Mouse (Mus musculus): Measurements from ENCODE around the gene Zcchc10. TPM values are rescaled to one million over a fixed set of nuclear protein-coding genes. Genes with fewer than 3 reads are reported as not detected.

Zcchc10 gene
- total RNA-seq, 1 experiment: 12.9 TPM

DNA sequence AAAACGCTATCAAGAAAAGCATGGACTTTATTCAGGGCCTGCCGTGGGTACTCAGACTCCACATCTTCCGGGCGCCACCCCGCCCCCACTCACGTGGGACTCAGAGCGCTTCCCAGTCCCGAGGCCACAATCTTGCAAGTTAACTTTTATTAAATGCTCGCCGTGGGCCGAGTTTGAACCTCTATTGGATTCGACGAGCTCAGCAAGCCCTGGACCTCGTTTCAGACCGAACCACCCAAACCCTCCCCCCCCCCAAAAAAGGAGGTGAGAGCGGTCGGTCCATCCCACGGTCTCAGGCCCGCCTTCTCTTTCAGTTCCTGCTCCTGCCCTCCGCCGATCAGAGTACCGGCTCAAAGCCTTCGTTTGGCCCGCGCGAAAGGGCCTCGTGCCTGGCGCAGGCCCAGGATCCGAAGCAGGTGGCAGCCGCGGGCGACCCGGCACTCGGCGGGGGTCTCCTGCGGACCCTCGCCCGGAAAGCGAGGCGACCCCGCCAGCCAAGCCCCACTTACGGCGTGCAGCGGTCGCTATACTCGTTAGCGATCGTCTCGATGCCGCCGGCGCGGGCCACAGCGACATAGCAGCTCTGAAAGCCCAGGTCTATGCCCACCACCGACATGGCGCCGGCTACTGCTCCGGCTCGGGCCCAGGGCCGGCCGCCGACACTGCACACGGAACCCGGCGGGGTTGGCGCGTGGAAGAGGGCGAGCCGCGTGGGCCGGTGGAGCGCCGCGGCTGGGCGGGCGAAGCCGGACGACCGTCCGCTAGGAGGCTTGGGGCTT, 24.7 kb upstream of the Zcchc10 start:
- TF ChIP-seq MAFK (IDR thresholded peaks at IDR 0.05; ENCODE audit: insufficient read depth, low read depth, low read length) (no peak), ZNF384 (IDR thresholded peaks at IDR 0.05; ENCODE audit: low read depth, low read length) (no peak), HCFC1 (IDR thresholded peaks at IDR 0.05; ENCODE audit: borderline replicate concordance, insufficient read depth, low read length) (no peak; the same call in 1 of the 2 replicates), ZC3H11A (IDR thresholded peaks at IDR 0.05; ENCODE audit: borderline replicate concordance, low read depth, low read length) (no peak), CHD2 (IDR thresholded peaks at IDR 0.05; ENCODE audit: low read depth, low read length) (no peak)
- Histone ChIP-seq H3K36me3 (ENCODE audit: control insufficient read depth, insufficient read depth, low read length, poor library complexity, severe bottlenecking) (peaks cover 12% of the 10 kb centered on the region), H3K4me1 (ENCODE audit: control insufficient read depth in 2 of 2, insufficient read depth in 2 of 2, low read length in 2 of 2, poor library complexity in 1 of 2) (peaks cover 4% of the 10 kb centered on the region in 2 experiments; a peak in 2 of 4 replicates), H3K4me3 (ENCODE audit: insufficient read depth in 1 of 2, low read depth in 1 of 2, low read length in 2 of 2, poor library complexity in 1 of 2, severe bottlenecking in 1 of 2) (peak overlapping the region; percentile 85 to 90), H3K9ac (ENCODE audit: insufficient read depth, low read depth, low read length, poor library complexity, severe bottlenecking) (peak overlapping the region; percentile 97), H3K27ac (ENCODE audit: insufficient read depth, low read depth, low read length, poor library complexity, severe bottlenecking) (peak overlapping the region; percentile 91), H3K9me3 (ENCODE audit: control insufficient read depth, insufficient read depth, low read depth, low read length) (no peaks in the 10 kb centered on the region)
- DNase-seq (ENCODE audit: low read depth, low spot score): no peak
- in situ Hi-C loops (cut with MboI; ENCODE audit: low sequenced_read_pairs in 2 of 2, unreplicated experiment in 2 of 2): loop anchor here in 1 of 2 experiments (5.0 kb wide), 1 partner anchor 37 kb away; no protein-coding TSS in a partner anchor

DNA sequence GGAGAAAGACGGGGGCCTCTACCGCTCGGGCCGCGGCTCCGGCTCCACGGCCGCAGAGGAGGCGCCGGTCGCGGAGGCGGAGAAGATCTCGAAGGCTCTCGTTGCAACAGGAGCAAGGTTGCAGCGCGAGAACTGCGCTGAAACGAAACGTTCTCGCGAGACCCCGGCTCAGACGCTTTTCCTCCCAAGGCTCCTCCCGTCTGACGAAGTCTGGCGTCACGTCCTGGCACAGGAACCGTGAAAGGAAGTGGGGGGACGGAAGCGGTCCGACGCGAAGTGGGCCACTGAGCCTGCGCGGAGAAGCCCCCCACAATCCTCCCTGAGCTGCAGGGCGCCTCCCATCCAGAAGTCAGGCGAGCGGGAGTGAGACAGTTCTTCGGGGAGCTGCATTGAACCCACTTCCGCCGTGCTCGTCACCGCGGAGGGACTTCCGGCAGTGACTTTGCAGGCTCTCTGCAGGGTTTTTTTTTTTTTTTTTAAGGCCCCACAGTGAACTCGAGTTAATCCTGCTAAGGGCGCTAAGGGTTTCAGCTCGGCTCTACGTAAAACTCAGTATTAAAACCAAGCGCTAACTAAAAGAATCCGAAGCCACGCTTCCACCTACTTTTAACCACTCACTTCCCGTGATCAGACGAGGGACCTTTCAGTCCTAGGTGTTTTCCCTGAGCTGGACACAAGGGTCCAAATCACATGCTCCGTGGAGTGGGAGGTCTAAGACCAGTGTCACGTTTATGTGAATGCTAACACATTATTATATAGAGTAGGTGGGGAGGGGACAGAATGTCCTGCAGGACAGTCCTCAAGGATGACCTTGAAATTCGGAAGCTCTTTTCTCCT, 23.9 kb upstream of the Zcchc10 start, which contains the start of gene Hspa4:
Gene Hspa4 (minus strand): TSS at position 128 of the 837 bp plus-strand sequence.
- peak within 1 kb of the TSS; percentile 97 for H3K9ac ChIP-seq (ENCODE audit: insufficient read depth, low read depth, low read length, poor library complexity, severe bottlenecking)
- peaks cover 4% of the 10 kb centered on the region in 2 experiments; a peak in 2 of 4 replicates for H3K4me1 ChIP-seq (ENCODE audit: control insufficient read depth in 2 of 2, insufficient read depth in 2 of 2, low read length in 2 of 2, poor library complexity in 1 of 2)
- H3K9me3 ChIP-seq (ENCODE audit: control insufficient read depth, insufficient read depth, low read depth, low read length): no peaks in the 10 kb centered on the region
- DNase-seq (ENCODE audit: low read depth, low spot score): peak; percentile 97
- peak within 1 kb of the TSS; percentile 85 to 90 for H3K4me3 ChIP-seq (ENCODE audit: insufficient read depth in 1 of 2, low read depth in 1 of 2, low read length in 2 of 2, poor library complexity in 1 of 2, severe bottlenecking in 1 of 2)
- peak; percentile 65; the same call in 1 of the 2 replicates for TF ChIP-seq MAFK (IDR thresholded peaks at IDR 0.05; ENCODE audit: insufficient read depth, low read depth, low read length)
- TF ChIP-seq CHD2 (IDR thresholded peaks at IDR 0.05; ENCODE audit: low read depth, low read length): peak; percentile 100
- TF ChIP-seq HCFC1 (IDR thresholded peaks at IDR 0.05; ENCODE audit: borderline replicate concordance, insufficient read depth, low read length): no peak; the same call in none of the 2 replicates
- TF ChIP-seq ZNF384 (IDR thresholded peaks at IDR 0.05; ENCODE audit: low read depth, low read length): peak; percentile 98
- in situ Hi-C loops (cut with MboI; ENCODE audit: low sequenced_read_pairs in 2 of 2, unreplicated experiment in 2 of 2): no loop called here
- peaks cover 12% of the 10 kb centered on the region for H3K36me3 ChIP-seq (ENCODE audit: control insufficient read depth, insufficient read depth, low read length, poor library complexity, severe bottlenecking)
- peak within 1 kb of the TSS; percentile 91 for H3K27ac ChIP-seq (ENCODE audit: insufficient read depth, low read depth, low read length, poor library complexity, severe bottlenecking)

- TF ChIP-seq MAFK (IDR thresholded peaks at IDR 0.05; ENCODE audit: insufficient read depth, low read depth, low read length): no peak
- TF ChIP-seq ZC3H11A (IDR thresholded peaks at IDR 0.05; ENCODE audit: borderline replicate concordance, low read depth, low read length): no peak
- no peak for TF ChIP-seq CHD2 (IDR thresholded peaks at IDR 0.05; ENCODE audit: low read depth, low read length)
- no peak for TF ChIP-seq ZNF384 (IDR thresholded peaks at IDR 0.05; ENCODE audit: low read depth, low read length)
- no peak for TF ChIP-seq HCFC1 (IDR thresholded peaks at IDR 0.05; ENCODE audit: borderline replicate concordance, insufficient read depth, low read length)
- H3K9ac ChIP-seq (ENCODE audit: insufficient read depth, low read depth, low read length, poor library complexity, severe bottlenecking): peak overlapping the region; percentile 82
- H3K36me3 ChIP-seq (ENCODE audit: control insufficient read depth, insufficient read depth, low read length, poor library complexity, severe bottlenecking): peaks cover 12% of the 10 kb centered on the region
- H3K4me3 ChIP-seq (ENCODE audit: insufficient read depth in 1 of 2, low read depth in 1 of 2, low read length in 2 of 2, poor library complexity in 1 of 2, severe bottlenecking in 1 of 2): peak overlapping the region; percentile 58 to 90
- peak overlapping the region; percentile 89 for H3K27ac ChIP-seq (ENCODE audit: insufficient read depth, low read depth, low read length, poor library complexity, severe bottlenecking)
- no peak for DNase-seq (ENCODE audit: low read depth, low spot score)
- peaks cover 4% of the 10 kb centered on the region in 2 experiments; a peak in 2 of 4 replicates for H3K4me1 ChIP-seq (ENCODE audit: control insufficient read depth in 2 of 2, insufficient read depth in 2 of 2, low read length in 2 of 2, poor library complexity in 1 of 2)
- H3K9me3 ChIP-seq (ENCODE audit: control insufficient read depth, insufficient read depth, low read depth, low read length): no peaks in the 10 kb centered on the region
- in situ Hi-C loops (cut with MboI; ENCODE audit: low sequenced_read_pairs in 2 of 2, unreplicated experiment in 2 of 2): no loop called here
Observed at GRCm38 (mm10) chr11:53301167-53301515, 23.3 kb upstream of the Zcchc10 start.

DNA sequence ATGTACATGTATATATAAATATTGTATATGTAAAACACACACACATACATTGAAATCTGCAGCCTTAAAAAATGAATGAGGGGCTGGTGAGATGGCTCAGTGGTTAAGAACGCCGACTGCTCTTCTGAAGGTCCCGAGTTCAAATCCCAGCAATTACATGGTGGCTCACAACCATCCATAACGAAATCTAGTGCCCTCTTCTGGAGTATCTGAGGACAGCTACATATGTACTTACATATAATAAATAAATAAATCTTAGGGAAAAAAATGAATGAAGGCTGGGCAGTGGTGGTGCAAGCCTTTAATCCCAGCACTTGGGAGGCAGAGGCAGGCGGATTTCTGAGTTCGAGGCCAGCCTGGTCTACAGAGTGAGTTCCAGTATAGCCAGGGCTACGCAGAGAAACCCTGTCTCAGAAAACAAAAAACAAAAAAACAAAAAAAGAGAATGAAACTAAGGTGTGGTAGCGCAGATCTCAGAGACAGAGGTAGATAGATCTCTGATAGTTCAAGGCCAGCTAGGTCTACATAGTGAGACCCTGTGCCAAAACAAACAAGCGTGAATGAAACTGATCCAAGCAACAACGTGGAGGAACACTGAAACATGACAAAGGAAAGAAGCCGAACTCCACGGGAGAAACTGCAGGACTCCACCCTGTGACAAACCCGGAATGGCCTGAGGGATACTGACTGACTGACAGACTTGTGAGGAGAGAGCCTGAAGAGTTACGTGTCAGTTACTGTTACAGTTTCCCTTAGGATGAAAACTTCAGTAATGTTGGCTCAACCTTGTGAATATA, 20.2 kb upstream of the Zcchc10 start:
- in situ Hi-C loops (cut with MboI; ENCODE audit: low sequenced_read_pairs in 2 of 2, unreplicated experiment in 2 of 2): no loop called here
- no peaks in the 10 kb centered on the region for H3K9me3 ChIP-seq (ENCODE audit: control insufficient read depth, insufficient read depth, low read depth, low read length)
- TF ChIP-seq ZC3H11A (IDR thresholded peaks at IDR 0.05; ENCODE audit: borderline replicate concordance, low read depth, low read length): no peak
- TF ChIP-seq CHD2 (IDR thresholded peaks at IDR 0.05; ENCODE audit: low read depth, low read length): no peak
- TF ChIP-seq HCFC1 (IDR thresholded peaks at IDR 0.05; ENCODE audit: borderline replicate concordance, insufficient read depth, low read length): no peak
- no peak for TF ChIP-seq ZNF384 (IDR thresholded peaks at IDR 0.05; ENCODE audit: low read depth, low read length)
- no peak for TF ChIP-seq MAFK (IDR thresholded peaks at IDR 0.05; ENCODE audit: insufficient read depth, low read depth, low read length)
- DNase-seq (ENCODE audit: low read depth, low spot score): no peak
- H3K27ac ChIP-seq (ENCODE audit: insufficient read depth, low read depth, low read length, poor library complexity, severe bottlenecking): peak overlapping the region; percentile 7; the same call in 1 of the 2 replicates
- H3K4me3 ChIP-seq (ENCODE audit: insufficient read depth in 1 of 2, low read depth in 1 of 2, low read length in 2 of 2, poor library complexity in 1 of 2, severe bottlenecking in 1 of 2): no peak overlapping the region
- H3K9ac ChIP-seq (ENCODE audit: insufficient read depth, low read depth, low read length, poor library complexity, severe bottlenecking): no peak overlapping the region
- H3K36me3 ChIP-seq (ENCODE audit: control insufficient read depth, insufficient read depth, low read length, poor library complexity, severe bottlenecking): no peaks in the 10 kb centered on the region
- peaks cover 2% of the 10 kb centered on the region in 2 experiments; a peak in 1 of 4 replicates for H3K4me1 ChIP-seq (ENCODE audit: control insufficient read depth in 2 of 2, insufficient read depth in 2 of 2, low read length in 2 of 2, poor library complexity in 1 of 2)

Measured in ES-E14 (cell line).